Mouse (Mus musculus) layer of hippocampus, adult 8-10 months (tissue): ENCODE measurements around the gene Fam227a. TPM values are rescaled to one million over a fixed set of nuclear protein-coding genes. Genes with fewer than 3 reads are reported as not detected.
"Not testable (repeated sequence)": the region's sequence is repeated elsewhere in the genome, so short reads cannot be mapped to it uniquely, and the experiment has no call there.

ENCODE experiments used
- DNase-seq, 2 experiments: peaks; one replicate each; pipeline ENCODE4 v3.0.0; 2022; ENCODE audit warnings: low spot score in 2 of 2
- total RNA-seq, 4 experiments: library from RNA; stranded (reverse); gene quantifications; 2 replicates each; pipeline ENCODE4 v1.2.4; 2022

Gene Fam227a
- total RNA-seq, 4 experiments from 2014 or later, result 8.8 to 12.5 (median 11.6) TPM

DNA sequence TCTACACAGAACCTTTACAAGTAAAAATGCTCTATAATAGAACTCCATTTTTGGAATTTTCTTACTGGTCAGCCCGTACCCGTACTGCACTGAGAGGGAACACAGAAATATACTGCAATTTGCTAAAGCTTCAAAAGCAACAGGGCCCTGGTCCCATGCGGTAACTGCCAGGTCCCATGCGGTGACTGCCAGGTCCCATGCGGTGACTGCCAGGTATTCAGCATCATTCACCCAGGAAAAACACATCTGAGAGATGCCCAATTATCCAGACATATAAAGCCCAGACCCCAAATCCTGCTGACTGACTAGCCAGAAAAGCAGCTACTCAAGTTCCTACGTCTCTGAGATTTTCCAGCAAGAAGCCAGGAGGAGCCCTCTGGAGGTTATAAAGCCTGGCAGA lies 25.9 kb upstream of the Fam227a start:
- no peak for DNase-seq

DNA sequence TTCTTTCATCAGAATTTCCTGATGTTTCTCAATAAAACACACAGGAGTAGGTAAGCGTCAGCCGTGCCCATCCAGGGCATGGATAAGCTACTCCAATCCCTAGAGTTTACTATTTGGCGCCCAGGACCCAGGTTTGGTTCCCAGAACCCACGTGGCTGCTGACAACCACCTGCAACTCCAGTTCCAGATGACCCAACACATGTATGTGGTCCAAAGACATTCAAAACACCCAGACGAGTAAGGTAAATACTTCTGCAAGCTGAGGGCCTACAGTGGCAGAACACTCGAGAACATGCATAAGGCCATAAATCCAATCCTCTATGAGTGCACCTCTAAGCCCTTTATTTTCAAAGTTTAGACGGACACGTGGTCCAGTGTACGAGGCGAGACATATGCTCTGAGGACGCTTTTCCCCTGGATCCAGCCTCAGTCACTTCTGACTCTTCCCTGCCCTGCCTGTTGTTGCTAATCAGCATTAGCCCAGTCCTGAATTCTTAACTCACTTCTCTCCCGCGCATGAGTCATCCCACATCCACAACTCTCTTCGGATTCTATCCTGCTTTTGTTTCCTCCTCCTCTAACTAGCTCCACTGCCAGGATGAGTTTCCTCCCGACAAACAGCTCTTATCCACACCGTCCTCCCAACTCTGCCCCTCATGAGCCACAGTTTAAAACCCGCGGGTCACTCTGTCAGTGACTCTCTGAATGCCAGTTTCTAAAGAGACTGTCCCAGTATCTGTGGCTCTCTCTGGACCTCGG lies 25.1 kb upstream of the Fam227a start:
- DNase-seq, result no peak

DNA sequence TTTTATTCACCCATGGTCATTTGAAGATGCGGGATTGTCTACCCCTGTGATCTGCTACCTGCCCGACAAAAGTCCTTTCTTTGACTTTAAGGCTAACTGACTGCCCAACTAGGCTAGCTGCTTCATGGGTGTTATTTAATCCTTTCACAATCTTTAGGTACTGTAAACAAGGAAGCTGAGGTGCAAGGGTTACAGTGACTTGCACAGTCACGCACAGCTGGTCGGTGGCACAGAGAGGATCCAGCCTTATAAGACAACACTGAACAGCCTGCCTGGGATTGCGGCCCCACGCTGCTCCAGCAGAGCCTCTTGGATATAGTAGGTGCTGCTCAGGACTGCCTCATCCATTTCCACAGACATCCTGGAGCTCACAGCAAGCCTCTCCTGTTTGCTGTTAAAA lies 24.4 kb upstream of the Fam227a start:
- DNase-seq, result no peak

DNA sequence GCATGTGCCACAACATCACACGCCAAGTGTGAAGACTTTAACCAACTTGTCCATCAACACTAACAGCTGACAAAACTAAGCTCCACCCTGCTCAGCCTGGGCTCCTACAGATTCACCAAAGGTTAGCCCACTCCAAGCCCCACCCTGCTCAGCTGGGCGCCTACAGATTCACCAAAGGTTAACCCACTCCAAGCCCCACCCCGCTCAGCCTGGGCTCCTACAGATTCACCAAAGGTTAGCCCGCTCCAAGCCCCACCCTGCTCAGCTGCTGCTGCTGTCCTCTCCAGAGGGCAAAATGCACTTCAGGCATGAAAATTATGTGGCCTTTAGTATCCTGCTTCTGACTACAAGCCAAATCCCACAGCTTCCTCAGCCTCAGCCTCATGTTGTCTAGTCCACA lies 23.2 kb upstream of the Fam227a start:
- DNase-seq, result no peak

DNA sequence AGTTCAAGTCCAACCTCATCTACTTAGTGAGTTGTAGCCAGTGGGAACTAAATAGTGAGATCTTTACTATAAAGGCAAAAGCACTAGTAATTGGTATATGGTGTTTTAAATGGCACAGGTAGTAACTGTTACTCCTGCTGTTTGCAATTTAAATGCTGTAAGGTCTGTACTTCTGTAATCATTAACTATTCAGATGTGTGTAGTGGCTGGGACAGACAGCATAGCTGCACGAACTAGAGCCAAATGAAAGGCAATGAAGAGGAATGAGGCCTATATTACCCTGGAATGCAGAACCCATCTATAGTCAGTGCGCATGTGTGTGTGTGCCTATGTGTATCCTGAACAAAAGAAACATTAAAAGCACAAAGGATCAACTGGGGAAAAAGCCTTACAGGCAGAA lies 19.2 kb upstream of the Fam227a start:
- DNase-seq, result no peak

DNA sequence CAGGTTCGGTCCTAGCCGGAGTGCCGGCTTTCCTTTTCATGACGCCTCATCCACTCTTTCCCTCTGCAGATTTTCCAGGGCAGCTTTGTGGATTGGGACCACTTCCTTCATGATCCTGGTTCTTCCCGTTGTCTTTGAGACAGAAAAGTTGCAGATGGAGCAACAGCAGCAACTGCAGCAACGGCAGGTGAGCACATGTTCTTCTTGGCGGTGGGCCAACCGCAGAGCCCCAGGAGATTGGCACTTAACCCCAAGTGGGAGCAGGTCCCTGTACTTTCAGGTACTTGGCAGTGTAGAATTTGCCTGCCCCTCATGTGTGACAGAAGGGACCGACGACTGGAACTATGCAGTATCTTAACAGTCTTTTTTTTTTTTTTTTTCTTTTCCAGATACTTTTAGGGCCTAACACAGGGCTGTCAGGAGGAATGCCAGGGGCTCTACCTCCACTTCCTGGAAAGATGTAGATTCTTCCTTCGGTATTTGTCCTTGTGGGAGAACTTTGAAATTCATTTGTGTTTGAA lies 13.1 kb upstream of the Fam227a start:
- DNase-seq, result not testable (repeated sequence)

DNA sequence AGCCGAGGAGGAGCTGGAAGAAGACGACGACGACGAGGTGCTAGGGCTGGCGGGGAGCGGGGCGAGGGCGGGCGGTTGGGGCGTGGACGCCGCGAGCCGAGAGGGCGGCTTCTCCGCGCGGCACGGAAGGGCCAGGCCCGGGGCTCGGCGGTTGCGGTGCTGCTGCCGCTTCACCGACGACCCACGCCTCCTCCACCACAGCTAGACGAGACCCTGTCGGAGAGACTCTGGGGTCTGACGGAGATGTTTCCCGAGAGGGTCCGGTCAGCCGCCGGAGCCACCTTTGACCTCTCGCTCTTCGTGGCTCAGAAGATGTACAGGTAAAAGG lies 12.2 kb upstream of the Fam227a start:
- no peak for DNase-seq

DNA sequence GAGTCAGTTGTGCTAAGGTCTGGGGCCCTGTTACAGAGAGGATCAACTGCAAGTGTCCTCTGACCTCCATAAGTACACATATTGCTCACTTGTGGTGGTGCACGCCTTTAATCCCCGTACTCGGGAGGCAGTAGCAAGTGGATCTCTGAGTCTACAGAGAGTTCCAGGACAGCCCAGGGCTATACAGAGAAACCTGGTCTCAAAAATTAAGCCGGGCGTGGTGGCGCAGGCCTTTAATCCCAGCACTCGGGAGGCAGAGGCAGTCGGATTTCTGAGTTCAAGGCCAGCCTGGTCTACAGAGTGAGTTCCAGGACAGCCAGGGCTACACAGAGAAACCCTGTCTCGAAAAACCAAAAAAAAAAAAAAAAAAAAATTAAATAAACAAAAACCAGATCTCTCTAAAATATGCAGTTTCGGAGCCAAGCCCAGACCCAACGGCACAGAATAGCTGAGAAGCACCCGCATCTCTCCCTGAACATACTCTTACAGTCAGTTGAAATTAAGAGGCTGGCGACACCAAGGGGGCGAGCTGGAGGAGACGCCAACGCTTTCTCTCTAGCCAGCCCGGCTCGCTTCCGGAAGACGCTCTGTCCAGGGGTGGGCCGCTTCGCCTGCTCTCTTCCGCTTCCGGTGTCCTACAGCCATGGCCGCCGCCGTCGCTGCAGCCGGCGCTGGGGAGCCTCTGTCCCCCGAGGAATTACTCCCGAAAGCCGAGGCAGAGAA lies 11.7 kb upstream of the Fam227a start, which contains the start of gene Tomm22:
Tomm22 (plus strand) TSS at position 613 of the 723 bp plus-strand sequence.
- DNase-seq, result peak; percentile 84 to 85

DNA sequence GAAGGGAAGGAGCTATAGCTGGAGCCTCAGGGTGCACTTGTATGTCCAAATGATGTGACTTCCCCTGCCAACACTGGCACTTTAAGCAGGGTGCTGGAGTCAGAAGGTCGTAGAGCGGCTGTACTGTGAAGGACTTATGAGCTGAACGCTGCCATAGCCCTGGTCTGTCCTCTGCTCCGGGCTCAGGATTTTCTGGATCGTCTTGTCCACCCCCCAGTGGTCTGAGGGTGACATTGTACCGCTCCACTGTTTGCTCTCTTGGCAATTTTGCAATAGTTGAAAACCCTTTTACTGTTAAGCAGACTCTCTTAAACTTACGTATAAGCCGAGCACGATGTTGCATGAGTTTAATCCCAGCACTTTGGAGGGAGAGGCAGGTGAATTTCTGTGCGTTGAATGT lies 10.4 kb upstream of the Fam227a start:
- DNase-seq, result no peak

DNA sequence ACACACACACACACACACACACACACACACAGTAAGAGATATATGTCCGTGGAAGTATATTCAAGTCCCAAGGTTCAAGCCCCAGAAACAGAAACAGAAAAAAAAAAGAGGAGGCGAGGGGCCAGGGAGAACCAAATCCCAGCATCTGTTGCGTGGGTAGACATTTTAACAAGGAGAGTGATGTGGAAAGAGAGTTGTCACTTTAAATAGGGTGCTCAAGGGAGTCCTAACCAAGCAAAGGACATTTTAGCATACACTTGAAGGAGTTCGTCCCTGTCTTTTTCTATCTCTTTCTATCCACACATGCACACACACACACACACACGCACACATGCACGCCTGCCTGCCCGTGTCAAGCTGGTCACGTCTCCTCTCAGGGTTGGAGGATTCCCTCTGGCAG lies 5.9 kb upstream of the Fam227a start:
- DNase-seq, result no peak

DNA sequence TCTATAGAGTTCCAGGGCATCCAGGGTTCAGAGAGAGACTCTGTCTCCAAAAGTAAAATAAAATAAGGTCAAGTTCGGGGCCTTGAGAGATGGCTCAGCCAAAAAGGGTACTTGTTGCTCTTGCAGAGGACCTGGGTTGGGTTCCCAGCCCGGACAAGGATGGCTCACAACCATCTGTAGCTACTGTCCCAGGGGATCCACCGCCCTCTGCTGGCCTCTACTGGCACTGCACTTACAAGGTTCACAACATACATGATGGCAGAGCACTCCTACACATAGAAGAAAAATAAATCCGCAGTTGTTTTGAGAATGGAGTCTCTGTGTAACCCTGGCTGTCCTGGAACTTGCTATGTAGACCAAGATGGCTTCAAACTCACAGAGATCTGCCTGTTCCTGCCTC lies 3.1 kb upstream of the Fam227a start:
- DNase-seq, result no peak

DNA sequence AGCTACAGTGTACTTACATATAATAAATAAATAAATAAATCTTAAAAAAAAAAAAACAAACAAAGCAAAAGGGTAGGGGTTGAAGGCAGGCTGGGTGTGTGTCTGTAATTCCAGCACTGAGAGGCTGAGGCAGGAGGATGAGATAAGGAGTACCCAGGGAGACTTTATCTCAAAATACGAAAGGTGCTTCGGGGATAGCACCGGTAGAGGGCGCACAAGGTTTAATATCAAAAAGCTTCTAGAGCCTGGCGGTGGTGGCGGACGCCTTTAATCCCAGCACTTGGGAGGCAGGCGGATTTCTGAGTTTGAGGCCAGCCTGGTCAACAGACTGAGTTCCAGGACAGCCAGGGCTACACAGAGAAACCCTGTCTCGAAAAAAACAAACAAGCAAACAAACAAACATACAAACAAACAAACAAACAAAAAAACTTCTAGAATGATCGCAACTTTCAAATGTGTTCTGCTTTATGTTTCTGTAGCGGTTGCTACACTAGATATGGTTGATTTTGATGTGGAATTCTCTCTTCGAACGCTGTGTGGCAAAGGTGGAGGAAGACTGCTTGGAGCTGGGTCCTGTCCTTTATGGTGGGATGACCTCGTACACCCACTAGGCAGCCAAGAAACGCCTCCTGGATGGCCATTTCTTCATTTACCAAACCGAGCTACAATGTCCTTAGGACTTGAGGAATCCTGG lies 772 bp downstream of the Fam227a start:
- DNase-seq, result peak; percentile 80 to 91

DNA sequence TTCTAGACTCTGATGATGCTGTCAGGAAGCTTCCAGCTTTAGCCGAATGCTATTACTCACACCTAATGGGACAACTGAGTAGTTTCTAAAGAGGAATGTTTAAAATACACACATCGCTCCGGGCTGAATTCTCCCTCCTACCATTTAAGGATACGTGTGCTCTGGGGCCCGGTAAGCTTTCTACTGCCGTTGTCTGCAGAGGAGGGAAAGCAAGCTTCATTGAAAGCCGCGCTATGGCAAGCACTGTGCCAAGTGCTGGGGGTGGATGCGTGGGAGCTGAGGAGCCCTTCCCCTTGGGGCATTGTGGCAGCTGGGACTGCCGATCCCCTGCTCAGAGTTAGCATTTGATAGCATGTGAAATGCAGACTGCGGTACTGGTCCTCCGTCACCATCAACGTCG lies 2.3 kb downstream of the Fam227a start:
- no peak for DNase-seq

DNA sequence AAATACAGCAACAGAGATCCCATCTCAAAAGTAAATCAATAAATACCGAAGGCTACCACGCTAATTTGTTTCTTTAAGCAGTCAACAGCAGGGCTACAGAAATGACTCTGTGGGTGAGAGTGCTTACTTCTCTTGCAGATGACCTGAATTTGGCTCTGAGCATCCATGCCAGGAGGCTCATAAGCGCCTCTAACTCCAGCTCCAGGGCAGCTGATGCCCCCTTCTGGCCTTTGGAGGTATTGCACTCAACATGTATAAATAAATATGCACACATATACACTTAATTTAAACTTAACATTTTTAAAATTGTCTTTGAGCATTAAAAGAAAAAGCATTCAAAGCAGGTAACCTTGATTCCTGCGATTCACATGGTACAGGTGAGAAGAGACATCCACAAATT lies 7.3 kb downstream of the Fam227a start:
- DNase-seq, result no peak

DNA sequence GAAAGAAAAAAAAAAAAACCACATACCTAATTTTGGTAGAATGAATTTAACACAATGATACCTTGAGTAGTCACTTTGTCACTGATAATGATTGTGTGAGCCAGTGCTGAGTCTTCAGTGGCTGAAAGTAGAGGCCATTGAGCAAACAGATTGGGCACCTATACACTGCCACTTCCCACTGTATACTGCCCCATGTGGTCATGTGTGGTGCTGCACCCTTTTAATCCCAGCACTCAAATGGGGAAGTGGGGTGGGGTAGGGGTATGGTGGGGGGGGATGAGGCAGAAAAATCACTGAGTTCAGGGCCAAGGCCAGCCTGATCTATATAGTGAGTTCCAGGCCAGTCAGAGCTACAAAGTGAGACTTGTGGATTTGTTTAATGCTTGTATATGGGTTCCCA lies 8.2 kb downstream of the Fam227a start:
- no peak for DNase-seq

DNA sequence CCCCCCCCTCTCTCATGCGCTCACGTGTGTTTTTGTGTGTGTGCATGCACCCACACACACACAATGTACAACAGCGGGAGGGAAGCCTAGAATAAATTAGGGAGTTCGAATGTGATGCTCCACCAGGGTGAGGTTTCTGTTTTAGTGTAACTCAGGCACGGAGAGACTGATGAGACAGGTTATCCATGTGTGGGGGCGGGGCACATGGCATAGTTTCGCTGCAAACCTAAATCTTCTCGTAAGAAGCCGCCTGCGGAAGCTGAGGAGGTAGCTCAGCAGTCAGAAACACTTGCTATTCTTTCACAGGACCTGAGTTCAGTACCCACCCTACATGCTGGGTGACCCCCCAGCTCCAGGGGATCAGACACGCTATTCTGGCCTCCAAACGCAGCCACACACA lies 10.6 kb downstream of the Fam227a start:
- DNase-seq, result no peak

DNA sequence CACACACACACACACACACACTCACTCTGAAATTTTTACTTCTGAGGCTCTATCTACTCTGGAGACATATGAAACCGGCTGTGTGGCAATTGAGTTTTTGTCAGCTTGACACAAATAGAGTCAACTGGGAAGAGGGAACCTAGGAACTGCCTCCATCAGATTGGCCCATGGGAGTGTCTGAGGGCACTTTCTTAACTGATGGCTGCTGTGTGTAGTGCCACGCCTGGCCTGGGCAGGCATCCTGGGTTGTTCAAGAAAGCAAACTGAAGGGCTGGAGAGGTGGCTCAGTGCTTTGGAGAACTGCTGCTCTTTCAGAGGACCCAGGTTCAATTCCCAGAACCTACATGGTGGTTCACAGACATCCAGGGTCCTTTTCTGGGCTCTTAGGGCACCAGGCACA lies 13.3 kb downstream of the Fam227a start:
- no peak for DNase-seq

DNA sequence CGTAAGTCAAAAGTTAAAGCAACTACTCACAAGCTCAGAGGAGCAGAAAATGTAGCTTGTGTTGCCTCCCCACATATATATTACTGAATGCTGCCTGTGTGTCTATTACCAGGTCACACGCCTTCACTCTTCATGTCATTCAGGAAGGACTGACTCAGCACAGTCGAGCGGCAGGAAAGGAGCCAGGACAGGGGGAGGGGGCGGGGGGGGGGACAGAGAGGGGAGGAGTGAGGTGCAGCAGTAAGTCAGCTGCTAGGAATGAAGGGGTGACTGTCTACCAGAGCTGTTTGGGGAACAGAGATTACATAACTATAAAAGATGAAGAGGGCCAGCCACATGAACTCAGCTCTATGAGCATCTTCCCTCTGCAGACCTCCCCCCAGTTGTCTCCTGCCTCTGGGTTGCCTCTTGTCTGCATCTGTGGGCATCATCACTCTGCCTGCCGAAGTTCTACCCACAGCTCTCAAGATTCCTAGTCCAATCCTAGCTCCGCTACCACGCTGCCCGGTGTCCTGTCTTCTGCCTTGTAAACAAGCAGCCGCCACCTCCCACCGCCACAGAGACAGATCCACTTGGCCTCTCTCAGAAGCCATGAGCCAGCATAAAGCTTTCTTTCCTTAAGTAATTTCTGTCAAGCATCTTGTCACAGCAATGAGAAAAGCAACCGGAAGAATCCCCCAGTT lies 17.5 kb downstream of the Fam227a start:
- peak in 1 of 2 experiments; percentile 24 for DNase-seq

DNA sequence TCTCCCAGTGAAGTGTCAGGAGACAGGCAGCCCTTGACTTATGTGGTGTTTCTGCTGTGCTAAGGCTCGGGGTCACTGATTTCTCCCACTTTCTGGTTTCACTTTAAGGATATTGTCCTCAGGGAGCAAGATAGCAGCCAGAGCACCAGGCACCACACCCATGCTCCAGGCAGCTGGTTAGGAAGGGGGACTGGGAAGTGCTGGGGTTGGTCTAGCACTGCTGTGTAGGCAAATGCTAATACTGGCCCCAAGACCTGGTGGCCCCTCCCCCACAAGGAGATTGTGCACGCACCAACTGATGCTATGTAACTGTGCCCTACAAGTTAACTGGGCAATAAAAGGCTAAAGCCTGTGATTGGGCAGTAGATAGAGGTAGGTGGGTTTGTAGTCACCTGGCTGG lies 28.3 kb downstream of the Fam227a start:
- DNase-seq, result no peak

DNA sequence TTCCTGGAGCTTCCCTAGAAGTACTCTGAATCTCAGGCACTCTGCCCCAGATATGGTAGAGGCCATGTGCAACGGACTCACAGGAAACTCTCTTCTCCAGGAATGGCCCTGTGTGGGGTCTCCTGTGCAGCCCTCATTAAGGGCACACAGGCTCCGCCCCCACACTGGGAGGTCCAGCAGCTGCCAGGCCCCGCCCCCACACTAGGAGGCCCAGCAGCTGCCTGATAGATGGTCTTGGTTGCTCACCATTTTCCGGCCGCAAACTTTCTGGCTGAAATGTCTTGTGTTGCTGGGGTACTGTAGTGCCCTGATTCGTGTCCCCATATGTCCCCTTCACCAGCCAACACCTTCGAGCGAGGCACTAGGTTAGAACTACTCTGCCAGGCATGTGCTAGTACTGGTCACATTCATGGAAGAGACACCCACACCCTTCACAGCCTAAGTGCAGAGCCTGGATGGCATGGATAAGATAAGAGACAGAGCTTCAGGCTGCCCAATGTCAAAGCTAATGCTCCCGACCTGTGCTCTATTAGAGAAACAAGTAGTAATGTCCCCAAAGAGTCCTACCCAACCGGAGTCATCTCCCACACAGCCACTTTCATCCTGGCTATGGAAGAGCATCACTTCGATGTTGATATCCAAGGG lies 38.9 kb downstream of the Fam227a start:
- no peak for DNase-seq

DNA sequence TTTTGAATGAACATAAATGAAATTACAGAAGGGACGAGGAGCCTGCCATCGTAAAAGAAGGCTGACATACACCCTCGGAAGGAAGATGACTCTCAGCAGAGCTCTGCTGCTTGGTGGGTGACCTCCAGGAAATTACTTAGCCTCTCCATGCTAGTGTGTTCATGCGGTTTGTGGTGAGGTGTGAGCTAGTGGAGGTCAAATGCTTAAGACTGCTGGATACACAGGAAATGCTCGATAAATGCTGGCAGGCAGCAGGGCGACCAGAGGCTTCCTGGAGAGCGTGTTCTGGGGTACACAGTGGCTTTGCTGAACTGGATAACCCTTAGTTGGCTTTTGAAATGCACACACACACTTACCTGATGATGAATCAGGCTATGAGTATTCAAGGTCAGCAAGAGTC lies 40.3 kb downstream of the Fam227a start:
- no peak for DNase-seq
